Mouse (Mus musculus) brain, embryonic 14.5 days (tissue): ENCODE results near the gene Fahd1.

ENCODE experiments used
- CTCF ChIP-seq: fragments of 200-500 bp; IDR thresholded peaks from 2 replicates; pipeline ENCODE4 v1.5.1; 2012; ENCODE audit warnings: inconsistent platforms, mild to moderate bottlenecking, moderate library complexity, borderline replicate concordance; ENCODE audit not compliant: insufficient read depth, insufficient read length; ENCODE audit errors: extremely low read depth
- POLR2A ChIP-seq: fragments of 200-500 bp; IDR thresholded peaks from 2 replicates; pipeline ENCODE4 v1.6.1; 2012; ENCODE audit warnings: mild to moderate bottlenecking, inconsistent platforms, borderline replicate concordance; ENCODE audit not compliant: poor library complexity, insufficient read depth, insufficient read length, severe bottlenecking; ENCODE audit errors: extremely low read depth

- no peak for TF ChIP-seq CTCF
- no peak for TF ChIP-seq POLR2A
These were observed 42.6 kb upstream of the Fahd1 start for GRCm38 (mm10) chr17:24892785-24893184.
